Mouse (Mus musculus): Measurements from ENCODE around the gene 1700037C18Rik. TPM values are rescaled to one million over a fixed set of nuclear protein-coding genes. Genes with fewer than 3 reads are reported as not detected.
A peak's percentile ranks its signal among the peaks of the same experiment; 100 is the strongest.

1700037C18Rik gene
- polyA plus RNA-seq, 1 experiment: 14.9 TPM

DNA sequence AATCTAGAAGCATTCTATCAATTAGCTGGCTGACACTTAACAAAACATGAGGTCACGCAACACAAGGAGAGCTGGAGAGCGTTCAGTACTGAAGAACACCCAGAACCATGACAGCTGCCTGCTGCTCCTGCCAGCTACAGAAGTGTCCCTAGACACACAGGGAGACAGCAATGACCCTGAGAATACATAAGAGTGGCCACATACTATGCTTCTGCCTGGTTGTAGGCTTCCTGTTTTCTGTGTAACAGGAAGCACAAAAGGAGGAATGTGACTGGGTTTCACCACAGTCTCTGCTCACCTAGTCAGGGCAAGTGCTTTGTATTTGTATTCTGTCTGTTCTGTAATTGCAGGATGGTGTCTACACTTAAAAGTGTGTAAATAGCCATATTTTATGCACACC is 12.3 kb upstream of the 1700037C18Rik start:
- no peaks in the 10 kb centered on the region for H3K4me1 ChIP-seq (ENCODE audit: control insufficient read depth, insufficient read depth, low read length)
- DNase-seq: no peak
- WGBS: 91% methylated on average over 2 of the region's 2 CpGs
- no peak overlapping the region for H3K4me3 ChIP-seq (replicated peaks; ENCODE audit: extremely low read depth, low read depth, low read length)
- TF ChIP-seq CTCF (IDR thresholded peaks at IDR 0.05; ENCODE audit: insufficient read depth, low read length) (no peak), POLR2A (IDR thresholded peaks at IDR 0.05; ENCODE audit: borderline replicate concordance, extremely low read depth, low read depth, low read length) (no peak)

DNA sequence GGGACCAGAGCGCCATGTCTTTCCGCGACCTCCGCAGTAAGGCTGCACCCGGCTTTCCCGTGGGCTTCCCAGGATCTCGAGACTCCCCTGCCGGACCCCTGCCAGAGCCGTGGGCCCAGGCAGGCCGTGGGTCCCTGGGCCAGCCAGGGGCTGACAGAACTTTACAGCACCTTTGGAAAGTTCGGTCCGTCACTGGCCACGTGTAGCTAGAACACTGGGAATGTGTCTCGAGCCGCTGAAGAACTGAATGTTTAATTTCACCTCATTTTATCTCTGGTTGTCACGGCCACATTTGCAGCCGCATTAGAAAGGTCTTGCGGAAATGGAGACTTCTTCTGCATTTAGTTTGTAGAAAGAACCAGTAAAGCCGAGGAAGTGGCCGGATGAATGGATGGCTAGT is 629 bp upstream of the 1700037C18Rik start:
- 2% methylated on average over 20 of the region's 20 CpGs for WGBS
- no peak for DNase-seq
- Histone ChIP-seq H3K4me3 (replicated peaks; ENCODE audit: extremely low read depth, low read depth, low read length) (peak overlapping the region; percentile 67), H3K4me1 (ENCODE audit: control insufficient read depth, insufficient read depth, low read length) (peaks cover 6% of the 10 kb centered on the region)
- no peak for TF ChIP-seq POLR2A (IDR thresholded peaks at IDR 0.05; ENCODE audit: borderline replicate concordance, extremely low read depth, low read depth, low read length)
- TF ChIP-seq CTCF (IDR thresholded peaks at IDR 0.05; ENCODE audit: insufficient read depth, low read length): no peak

GRCm38 (mm10) chr16:3907471-3907870 is 1.0 kb downstream of the 1700037C18Rik start:
- no peak overlapping the region for H3K4me3 ChIP-seq (replicated peaks; ENCODE audit: extremely low read depth, low read depth, low read length)

DNA sequence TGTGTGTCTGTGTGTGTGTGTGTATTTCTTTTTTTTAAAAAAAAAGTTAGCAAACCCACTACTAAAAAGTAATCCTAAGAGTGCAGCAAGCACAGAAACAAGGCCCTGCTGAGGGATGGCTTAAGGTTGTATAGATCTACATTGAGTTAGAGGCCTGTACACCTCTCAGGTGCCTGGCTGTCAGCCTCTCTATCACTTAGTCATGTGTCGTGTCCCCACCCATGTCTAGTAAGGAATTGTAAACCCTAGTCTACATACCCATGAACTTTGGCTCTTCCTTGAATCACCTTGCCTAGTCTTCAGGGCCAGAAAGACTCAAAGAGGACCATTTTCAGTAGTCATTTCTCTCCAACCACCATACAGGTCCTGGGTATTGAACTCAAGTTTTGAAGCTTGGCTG is 11.9 kb downstream of the 1700037C18Rik start:
- DNase-seq: no peak
- WGBS: 100% methylated on average over 1 of the region's 1 CpGs
- TF ChIP-seq CTCF (IDR thresholded peaks at IDR 0.05; ENCODE audit: insufficient read depth, low read length) (no peak), POLR2A (IDR thresholded peaks at IDR 0.05; ENCODE audit: borderline replicate concordance, extremely low read depth, low read depth, low read length) (no peak)
- Histone ChIP-seq H3K4me1 (ENCODE audit: control insufficient read depth, insufficient read depth, low read length) (peaks cover 2% of the 10 kb centered on the region; the same call in 1 of the 2 replicates), H3K4me3 (replicated peaks; ENCODE audit: extremely low read depth, low read depth, low read length) (no peak overlapping the region)

More at GRCm38 (mm10) chr16:3907471-3907870, 1.0 kb downstream of the 1700037C18Rik start:
- 66% methylated on average over 2 of the region's 2 CpGs for WGBS
- DNase-seq: no peak
- peaks cover 6% of the 10 kb centered on the region for H3K4me1 ChIP-seq (ENCODE audit: control insufficient read depth, insufficient read depth, low read length)
- no peak for TF ChIP-seq POLR2A (IDR thresholded peaks at IDR 0.05; ENCODE audit: borderline replicate concordance, extremely low read depth, low read depth, low read length)
- no peak for TF ChIP-seq CTCF (IDR thresholded peaks at IDR 0.05; ENCODE audit: insufficient read depth, low read length)

DNA sequence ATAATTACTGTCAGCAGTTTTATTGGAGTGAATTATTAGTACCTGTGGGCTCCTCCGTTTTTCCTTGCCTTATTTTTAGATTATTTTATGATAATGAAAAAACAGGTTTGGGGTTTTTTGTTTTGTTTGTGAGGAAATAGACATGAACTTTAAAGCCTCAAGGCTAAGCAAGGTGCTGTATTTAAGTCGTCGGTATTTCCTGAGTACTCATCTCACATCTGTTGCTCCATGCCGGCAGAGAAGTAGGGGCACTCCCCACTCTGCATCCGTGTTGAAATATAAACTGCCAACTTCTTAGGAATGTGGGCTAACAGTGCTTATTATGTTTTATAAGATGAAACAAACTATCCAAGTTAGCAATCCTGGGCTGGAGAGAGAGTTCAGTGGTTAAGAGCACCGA is 12.4 kb downstream of the 1700037C18Rik start:
- no peak for DNase-seq
- Histone ChIP-seq H3K4me1 (ENCODE audit: control insufficient read depth, insufficient read depth, low read length) (peaks cover 2% of the 10 kb centered on the region; the same call in 1 of the 2 replicates), H3K4me3 (replicated peaks; ENCODE audit: extremely low read depth, low read depth, low read length) (no peak overlapping the region)
- TF ChIP-seq POLR2A (IDR thresholded peaks at IDR 0.05; ENCODE audit: borderline replicate concordance, extremely low read depth, low read depth, low read length): no peak
- TF ChIP-seq CTCF (IDR thresholded peaks at IDR 0.05; ENCODE audit: insufficient read depth, low read length): no peak
- WGBS: 43% methylated on average over 6 of the region's 6 CpGs

GRCm38 (mm10) chr16:3895173-3895792 is 13.2 kb downstream of the 1700037C18Rik start:
- peak overlapping the region; percentile 0 for H3K4me3 ChIP-seq (replicated peaks; ENCODE audit: extremely low read depth, low read depth, low read length)
- TF ChIP-seq POLR2A (IDR thresholded peaks at IDR 0.05; ENCODE audit: borderline replicate concordance, extremely low read depth, low read depth, low read length) (peak; percentile 43; the same call in 1 of the 2 replicates), CTCF (IDR thresholded peaks at IDR 0.05; ENCODE audit: insufficient read depth, low read length) (no peak)
- WGBS: 34% methylated on average over 9 of the region's 9 CpGs
- H3K4me1 ChIP-seq (ENCODE audit: control insufficient read depth, insufficient read depth, low read length): peaks cover 2% of the 10 kb centered on the region; the same call in 1 of the 2 replicates
- DNase-seq: peak; percentile 28

- Histone ChIP-seq H3K4me1 (ENCODE audit: control insufficient read depth, insufficient read depth, low read length) (peaks cover 2% of the 10 kb centered on the region; the same call in 1 of the 2 replicates), H3K4me3 (replicated peaks; ENCODE audit: extremely low read depth, low read depth, low read length) (no peak overlapping the region)
- no peak for DNase-seq
- no peak for TF ChIP-seq POLR2A (IDR thresholded peaks at IDR 0.05; ENCODE audit: borderline replicate concordance, extremely low read depth, low read depth, low read length)
- no peak for TF ChIP-seq CTCF (IDR thresholded peaks at IDR 0.05; ENCODE audit: insufficient read depth, low read length)
- WGBS: 41% methylated on average over 3 of the region's 3 CpGs
Observed at GRCm38 (mm10) chr16:3893739-3894138, 14.8 kb downstream of the 1700037C18Rik start.

DNA sequence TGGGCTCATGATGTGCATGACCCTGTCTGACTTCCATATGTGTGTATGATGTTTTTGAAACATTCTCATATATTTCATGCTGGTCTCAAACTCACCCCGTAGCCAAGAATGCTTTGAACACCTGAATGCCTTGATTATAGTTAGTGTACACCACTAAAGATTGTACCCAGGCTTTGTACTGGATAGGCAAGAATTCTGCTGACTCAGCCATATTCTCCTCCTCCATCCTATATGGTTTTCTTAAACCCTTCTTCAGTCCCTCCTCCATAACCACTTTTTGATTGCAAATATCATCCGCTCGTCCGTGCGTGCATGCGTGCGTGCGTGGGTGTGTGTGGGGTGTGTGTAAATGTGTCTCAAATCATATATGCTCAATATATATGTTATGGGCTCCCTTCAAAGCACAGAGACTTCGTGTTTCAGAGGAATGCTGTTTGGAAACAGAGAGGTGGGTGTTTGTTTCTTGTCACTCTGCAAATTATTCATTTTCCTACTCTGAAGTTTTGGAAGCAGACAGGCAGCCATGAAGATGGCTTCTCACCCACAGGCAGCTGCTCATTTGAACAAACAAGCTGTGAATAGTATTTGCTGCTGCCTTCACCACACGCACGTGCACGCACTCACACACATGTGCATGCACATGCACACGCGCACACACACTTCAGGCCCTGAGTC is 16.7 kb downstream of the 1700037C18Rik start:
- no peak for TF ChIP-seq POLR2A (IDR thresholded peaks at IDR 0.05; ENCODE audit: borderline replicate concordance, extremely low read depth, low read depth, low read length)
- no peak for TF ChIP-seq CTCF (IDR thresholded peaks at IDR 0.05; ENCODE audit: insufficient read depth, low read length)
- 94% methylated on average over 14 of the region's 14 CpGs for WGBS
- H3K4me1 ChIP-seq (ENCODE audit: control insufficient read depth, insufficient read depth, low read length): peaks cover 2% of the 10 kb centered on the region; the same call in 1 of the 2 replicates
- DNase-seq: no peak
- H3K4me3 ChIP-seq (replicated peaks; ENCODE audit: extremely low read depth, low read depth, low read length): no peak overlapping the region

- no peak for DNase-seq
- under 1% methylated on average over 10 of the region's 10 CpGs for WGBS
- TF ChIP-seq CTCF (IDR thresholded peaks at IDR 0.05; ENCODE audit: insufficient read depth, low read length): no peak
- TF ChIP-seq POLR2A (IDR thresholded peaks at IDR 0.05; ENCODE audit: borderline replicate concordance, extremely low read depth, low read depth, low read length): no peak
- Histone ChIP-seq H3K4me1 (ENCODE audit: control insufficient read depth, insufficient read depth, low read length) (peaks cover 9% of the 10 kb centered on the region), H3K4me3 (replicated peaks; ENCODE audit: extremely low read depth, low read depth, low read length) (peak overlapping the region; percentile 77)
Observed at GRCm38 (mm10) chr16:3885065-3885670, 23.3 kb downstream of the 1700037C18Rik start.

Measured in lung, adult 2 months (tissue).